Mouse (Mus musculus): ENCODE results near the gene Six3.
A peak's percentile ranks its signal among the peaks of the same experiment; 100 is the strongest.

The Six3 gene

GRCm38 (mm10) chr17:85628811-85629210 lies 15.4 kb downstream of the Six3 start:
- peaks cover 84% of the 10 kb centered on the region for H3K27me3 ChIP-seq (ENCODE audit: insufficient read depth, low read length)
- H3K4me3 ChIP-seq (replicated peaks; ENCODE audit: low read length), result no peak overlapping the region
- no peaks in the 10 kb centered on the region for H3K36me3 ChIP-seq (ENCODE audit: insufficient read depth, low read length)
- peaks cover 41% of the 10 kb centered on the region for H3K4me1 ChIP-seq (replicated peaks; ENCODE audit: low read depth, low read length)
- no peak for TF ChIP-seq CTCF (conservative IDR thresholded peaks at IDR 0.05; ENCODE audit: low read length)
- no peak for TF ChIP-seq POU5F1 (IDR thresholded peaks at IDR 0.05; ENCODE audit: borderline replicate concordance, low read length)
- no peak for TF ChIP-seq NANOG (IDR thresholded peaks at IDR 0.05; ENCODE audit: borderline replicate concordance, low read length)
- H3K9me3 ChIP-seq (ENCODE audit: low read length), result peaks cover 4% of the 10 kb centered on the region

GRCm38 (mm10) chr17:85629396-85629795 lies 16.0 kb downstream of the Six3 start:
- Histone ChIP-seq H3K4me3 (replicated peaks; ENCODE audit: low read length) (no peak overlapping the region), H3K9me3 (ENCODE audit: low read length) (peaks cover 10% of the 10 kb centered on the region), H3K36me3 (ENCODE audit: insufficient read depth, low read length) (no peaks in the 10 kb centered on the region), H3K27me3 (ENCODE audit: insufficient read depth, low read length) (peaks cover 84% of the 10 kb centered on the region), H3K4me1 (replicated peaks; ENCODE audit: low read depth, low read length) (peaks cover 41% of the 10 kb centered on the region)
- no peak for TF ChIP-seq NANOG (IDR thresholded peaks at IDR 0.05; ENCODE audit: borderline replicate concordance, low read length)

GRCm38 (mm10) chr17:85630296-85631050 lies 17.1 kb downstream of the Six3 start:
- Histone ChIP-seq H3K4me1 (replicated peaks; ENCODE audit: low read depth, low read length) (peaks cover 32% of the 10 kb centered on the region), H3K36me3 (ENCODE audit: insufficient read depth, low read length) (no peaks in the 10 kb centered on the region), H3K4me3 (replicated peaks; ENCODE audit: low read length) (no peak overlapping the region), H3K9me3 (ENCODE audit: low read length) (peaks cover 12% of the 10 kb centered on the region), H3K27me3 (ENCODE audit: insufficient read depth, low read length) (peaks cover 75% of the 10 kb centered on the region)
- no peak for TF ChIP-seq CTCF (conservative IDR thresholded peaks at IDR 0.05; ENCODE audit: low read length)

- Histone ChIP-seq H3K27me3 (ENCODE audit: insufficient read depth, low read length) (peaks cover 69% of the 10 kb centered on the region), H3K36me3 (ENCODE audit: insufficient read depth, low read length) (no peaks in the 10 kb centered on the region), H3K4me1 (replicated peaks; ENCODE audit: low read depth, low read length) (peaks cover 26% of the 10 kb centered on the region), H3K9me3 (ENCODE audit: low read length) (peaks cover 12% of the 10 kb centered on the region), H3K4me3 (replicated peaks; ENCODE audit: low read length) (no peak overlapping the region)
- TF ChIP-seq CTCF (conservative IDR thresholded peaks at IDR 0.05; ENCODE audit: low read length) (peak; percentile 31), NANOG (IDR thresholded peaks at IDR 0.05; ENCODE audit: borderline replicate concordance, low read length) (no peak)
Measured at GRCm38 (mm10) chr17:85631106-85631505, 17.7 kb downstream of the Six3 start.

GRCm38 (mm10) chr17:85633619-85634018 lies 20.2 kb downstream of the Six3 start:
- Histone ChIP-seq H3K27me3 (ENCODE audit: insufficient read depth, low read length) (peaks cover 53% of the 10 kb centered on the region), H3K36me3 (ENCODE audit: insufficient read depth, low read length) (no peaks in the 10 kb centered on the region), H3K9me3 (ENCODE audit: low read length) (peaks cover 12% of the 10 kb centered on the region), H3K4me3 (replicated peaks; ENCODE audit: low read length) (no peak overlapping the region), H3K4me1 (replicated peaks; ENCODE audit: low read depth, low read length) (peaks cover 11% of the 10 kb centered on the region)
- peak; percentile 15; the same call in 1 of the 2 replicates for TF ChIP-seq CTCF (conservative IDR thresholded peaks at IDR 0.05; ENCODE audit: low read length)
- TF ChIP-seq NANOG (IDR thresholded peaks at IDR 0.05; ENCODE audit: borderline replicate concordance, low read length), result no peak
- no peak for TF ChIP-seq POU5F1 (IDR thresholded peaks at IDR 0.05; ENCODE audit: borderline replicate concordance, low read length)

GRCm38 (mm10) chr17:85637876-85638275 lies 24.5 kb downstream of the Six3 start:
- Histone ChIP-seq H3K36me3 (ENCODE audit: insufficient read depth, low read length) (no peaks in the 10 kb centered on the region), H3K4me3 (replicated peaks; ENCODE audit: low read length) (no peak overlapping the region), H3K27me3 (ENCODE audit: insufficient read depth, low read length) (peaks cover 54% of the 10 kb centered on the region), H3K4me1 (replicated peaks; ENCODE audit: low read depth, low read length) (no peaks in the 10 kb centered on the region; the same call in 1 of the 2 replicates), H3K9me3 (ENCODE audit: low read length) (peaks cover 12% of the 10 kb centered on the region)
- no peak for TF ChIP-seq NANOG (IDR thresholded peaks at IDR 0.05; ENCODE audit: borderline replicate concordance, low read length)
- no peak for TF ChIP-seq CTCF (conservative IDR thresholded peaks at IDR 0.05; ENCODE audit: low read length)
- TF ChIP-seq POU5F1 (IDR thresholded peaks at IDR 0.05; ENCODE audit: borderline replicate concordance, low read length), result no peak

GRCm38 (mm10) chr17:85645312-85645711 lies 31.9 kb downstream of the Six3 start:
- Histone ChIP-seq H3K27me3 (ENCODE audit: insufficient read depth, low read length) (peaks cover 81% of the 10 kb centered on the region), H3K9me3 (ENCODE audit: low read length) (no peaks in the 10 kb centered on the region; the same call in 1 of the 2 replicates), H3K4me3 (replicated peaks; ENCODE audit: low read length) (peak overlapping the region; percentile 57), H3K36me3 (ENCODE audit: insufficient read depth, low read length) (no peaks in the 10 kb centered on the region), H3K4me1 (replicated peaks; ENCODE audit: low read depth, low read length) (peaks cover 22% of the 10 kb centered on the region)
- TF ChIP-seq NANOG (IDR thresholded peaks at IDR 0.05; ENCODE audit: borderline replicate concordance, low read length), result no peak
- no peak for TF ChIP-seq POU5F1 (IDR thresholded peaks at IDR 0.05; ENCODE audit: borderline replicate concordance, low read length)
- TF ChIP-seq CTCF (conservative IDR thresholded peaks at IDR 0.05; ENCODE audit: low read length), result no peak

GRCm38 (mm10) chr17:85645718-85646665 lies 32.6 kb downstream of the Six3 start:
- H3K9me3 ChIP-seq (ENCODE audit: low read length), result no peaks in the 10 kb centered on the region; the same call in 1 of the 2 replicates
- H3K4me1 ChIP-seq (replicated peaks; ENCODE audit: low read depth, low read length), result peaks cover 22% of the 10 kb centered on the region
- H3K36me3 ChIP-seq (ENCODE audit: insufficient read depth, low read length), result no peaks in the 10 kb centered on the region
- peaks cover 83% of the 10 kb centered on the region for H3K27me3 ChIP-seq (ENCODE audit: insufficient read depth, low read length)
- TF ChIP-seq CTCF (conservative IDR thresholded peaks at IDR 0.05; ENCODE audit: low read length) (peak; percentile 23; the same call in 1 of the 2 replicates), POU5F1 (IDR thresholded peaks at IDR 0.05; ENCODE audit: borderline replicate concordance, low read length) (peak; percentile 54; the same call in 1 of the 2 replicates), NANOG (IDR thresholded peaks at IDR 0.05; ENCODE audit: borderline replicate concordance, low read length) (peak; percentile 52; the same call in 1 of the 2 replicates)
- H3K4me3 ChIP-seq (replicated peaks; ENCODE audit: low read length), result peak overlapping the region; percentile 57

Measured in E14TG2a.4 (cell line).